Mouse (Mus musculus): ENCODE results near the gene Drap1. TPM values are rescaled to one million over a fixed set of nuclear protein-coding genes. Genes with fewer than 3 reads are reported as not detected.

Drap1 gene
- polyA plus RNA-seq, 1 experiment: 138 TPM

- no peaks in the 10 kb centered on the region for H3K27me3 ChIP-seq (ENCODE audit: control insufficient read depth, insufficient read depth, low read length, poor library complexity, severe bottlenecking)
- H3K9me3 ChIP-seq (replicated peaks; ENCODE audit: control insufficient read depth, insufficient read depth, low read length, poor library complexity, severe bottlenecking): no peaks in the 10 kb centered on the region
- H3K36me3 ChIP-seq (ENCODE audit: control insufficient read depth, insufficient read depth, low read length, poor library complexity, severe bottlenecking): no peaks in the 10 kb centered on the region
- TF ChIP-seq EP300 (IDR thresholded peaks at IDR 0.05; ENCODE audit: insufficient read depth, low read depth, low read length) (no peak), CTCF (IDR thresholded peaks at IDR 0.05; ENCODE audit: low read depth, low read length) (no peak), POLR2A (IDR thresholded peaks at IDR 0.05; ENCODE audit: insufficient read depth, low read length) (no peak)
- no peak overlapping the region for H3K9ac ChIP-seq (ENCODE audit: low read depth, poor library complexity, severe bottlenecking)
- no peak overlapping the region for H3K27ac ChIP-seq (ENCODE audit: insufficient read depth, low read length)
- no peaks in the 10 kb centered on the region for H3K4me1 ChIP-seq (ENCODE audit: control insufficient read depth, insufficient read depth, low read length)
- H3K4me3 ChIP-seq (ENCODE audit: low read depth, low read length): no peak overlapping the region
Measured at GRCm38 (mm10) chr19:5413840-5414239, 10.9 kb downstream of the Drap1 start.

- no peak overlapping the region for H3K27ac ChIP-seq (ENCODE audit: insufficient read depth, low read length)
- no peaks in the 10 kb centered on the region for H3K27me3 ChIP-seq (ENCODE audit: control insufficient read depth, insufficient read depth, low read length, poor library complexity, severe bottlenecking)
- no peak overlapping the region for H3K4me3 ChIP-seq (ENCODE audit: low read depth, low read length)
- peaks cover 3% of the 10 kb centered on the region for H3K4me1 ChIP-seq (ENCODE audit: control insufficient read depth, insufficient read depth, low read length)
- no peak overlapping the region for H3K9ac ChIP-seq (ENCODE audit: low read depth, poor library complexity, severe bottlenecking)
- H3K36me3 ChIP-seq (ENCODE audit: control insufficient read depth, insufficient read depth, low read length, poor library complexity, severe bottlenecking): no peaks in the 10 kb centered on the region
- H3K9me3 ChIP-seq (replicated peaks; ENCODE audit: control insufficient read depth, insufficient read depth, low read length, poor library complexity, severe bottlenecking): no peaks in the 10 kb centered on the region
- TF ChIP-seq EP300 (IDR thresholded peaks at IDR 0.05; ENCODE audit: insufficient read depth, low read depth, low read length): no peak
- no peak for TF ChIP-seq CTCF (IDR thresholded peaks at IDR 0.05; ENCODE audit: low read depth, low read length)
- no peak for TF ChIP-seq POLR2A (IDR thresholded peaks at IDR 0.05; ENCODE audit: insufficient read depth, low read length)
Measured at GRCm38 (mm10) chr19:5411961-5412360, 12.8 kb downstream of the Drap1 start.

GRCm38 (mm10) chr19:5410641-5411040 lies 14.1 kb downstream of the Drap1 start:
- H3K9ac ChIP-seq (ENCODE audit: low read depth, poor library complexity, severe bottlenecking): no peak overlapping the region
- H3K36me3 ChIP-seq (ENCODE audit: control insufficient read depth, insufficient read depth, low read length, poor library complexity, severe bottlenecking): no peaks in the 10 kb centered on the region
- TF ChIP-seq EP300 (IDR thresholded peaks at IDR 0.05; ENCODE audit: insufficient read depth, low read depth, low read length): no peak
- TF ChIP-seq CTCF (IDR thresholded peaks at IDR 0.05; ENCODE audit: low read depth, low read length): no peak
- TF ChIP-seq POLR2A (IDR thresholded peaks at IDR 0.05; ENCODE audit: insufficient read depth, low read length): no peak
- H3K27me3 ChIP-seq (ENCODE audit: control insufficient read depth, insufficient read depth, low read length, poor library complexity, severe bottlenecking): no peaks in the 10 kb centered on the region
- H3K9me3 ChIP-seq (replicated peaks; ENCODE audit: control insufficient read depth, insufficient read depth, low read length, poor library complexity, severe bottlenecking): no peaks in the 10 kb centered on the region
- H3K4me3 ChIP-seq (ENCODE audit: low read depth, low read length): no peak overlapping the region
- peaks cover 3% of the 10 kb centered on the region for H3K4me1 ChIP-seq (ENCODE audit: control insufficient read depth, insufficient read depth, low read length)
- no peak overlapping the region for H3K27ac ChIP-seq (ENCODE audit: insufficient read depth, low read length)

- Histone ChIP-seq H3K4me3 (ENCODE audit: low read depth, low read length) (no peak overlapping the region), H3K9me3 (replicated peaks; ENCODE audit: control insufficient read depth, insufficient read depth, low read length, poor library complexity, severe bottlenecking) (no peaks in the 10 kb centered on the region), H3K36me3 (ENCODE audit: control insufficient read depth, insufficient read depth, low read length, poor library complexity, severe bottlenecking) (no peaks in the 10 kb centered on the region), H3K9ac (ENCODE audit: low read depth, poor library complexity, severe bottlenecking) (no peak overlapping the region), H3K27ac (ENCODE audit: insufficient read depth, low read length) (0 out of 2 replicates have a peak overlapping the region, but pooled peaks have one; percentile 4), H3K4me1 (ENCODE audit: control insufficient read depth, insufficient read depth, low read length) (peaks cover 3% of the 10 kb centered on the region), H3K27me3 (ENCODE audit: control insufficient read depth, insufficient read depth, low read length, poor library complexity, severe bottlenecking) (no peaks in the 10 kb centered on the region)
- no peak for TF ChIP-seq EP300 (IDR thresholded peaks at IDR 0.05; ENCODE audit: insufficient read depth, low read depth, low read length)
- TF ChIP-seq CTCF (IDR thresholded peaks at IDR 0.05; ENCODE audit: low read depth, low read length): no peak
- no peak for TF ChIP-seq POLR2A (IDR thresholded peaks at IDR 0.05; ENCODE audit: insufficient read depth, low read length)
Measured at GRCm38 (mm10) chr19:5409068-5409467, 15.7 kb downstream of the Drap1 start.

- Histone ChIP-seq H3K4me1 (ENCODE audit: control insufficient read depth, insufficient read depth, low read length) (peaks cover 3% of the 10 kb centered on the region), H3K27me3 (ENCODE audit: control insufficient read depth, insufficient read depth, low read length, poor library complexity, severe bottlenecking) (no peaks in the 10 kb centered on the region), H3K9me3 (replicated peaks; ENCODE audit: control insufficient read depth, insufficient read depth, low read length, poor library complexity, severe bottlenecking) (no peaks in the 10 kb centered on the region), H3K9ac (ENCODE audit: low read depth, poor library complexity, severe bottlenecking) (no peak overlapping the region), H3K27ac (ENCODE audit: insufficient read depth, low read length) (no peak overlapping the region), H3K4me3 (ENCODE audit: low read depth, low read length) (no peak overlapping the region), H3K36me3 (ENCODE audit: control insufficient read depth, insufficient read depth, low read length, poor library complexity, severe bottlenecking) (no peaks in the 10 kb centered on the region)
- TF ChIP-seq EP300 (IDR thresholded peaks at IDR 0.05; ENCODE audit: insufficient read depth, low read depth, low read length) (no peak), POLR2A (IDR thresholded peaks at IDR 0.05; ENCODE audit: insufficient read depth, low read length) (no peak), CTCF (IDR thresholded peaks at IDR 0.05; ENCODE audit: low read depth, low read length) (no peak)
Measured at GRCm38 (mm10) chr19:5408057-5409001, 16.4 kb downstream of the Drap1 start.

- Histone ChIP-seq H3K4me1 (ENCODE audit: control insufficient read depth, insufficient read depth, low read length) (peaks cover 3% of the 10 kb centered on the region), H3K36me3 (ENCODE audit: control insufficient read depth, insufficient read depth, low read length, poor library complexity, severe bottlenecking) (no peaks in the 10 kb centered on the region), H3K4me3 (ENCODE audit: low read depth, low read length) (peak overlapping the region; percentile 94), H3K9ac (ENCODE audit: low read depth, poor library complexity, severe bottlenecking) (peak overlapping the region; percentile 72), H3K27me3 (ENCODE audit: control insufficient read depth, insufficient read depth, low read length, poor library complexity, severe bottlenecking) (no peaks in the 10 kb centered on the region), H3K27ac (ENCODE audit: insufficient read depth, low read length) (peak overlapping the region; percentile 85), H3K9me3 (replicated peaks; ENCODE audit: control insufficient read depth, insufficient read depth, low read length, poor library complexity, severe bottlenecking) (no peaks in the 10 kb centered on the region)
- TF ChIP-seq POLR2A (IDR thresholded peaks at IDR 0.05; ENCODE audit: insufficient read depth, low read length) (no peak), EP300 (IDR thresholded peaks at IDR 0.05; ENCODE audit: insufficient read depth, low read depth, low read length) (no peak), CTCF (IDR thresholded peaks at IDR 0.05; ENCODE audit: low read depth, low read length) (peak; percentile 73)
Measured at GRCm38 (mm10) chr19:5407133-5407532, 17.6 kb downstream of the Drap1 start.
